Comparison of ENCODE assay signal across 13 mouse cellular contexts in genomic region chr5:118659713-118660112, GRCm38 (mm10).
DNase-seq lines count a peak whose midpoint lies in the region; ATAC-seq lines count a peak whose summit lies in the region.
"Had no signal": no experiment of that assay in that cellular context is flagged by ENCODE, and none has a peak within 500 bp of the region (broad histone marks: within the 10 kb centered on the region; RNA-seq: fewer than 3 reads in every experiment).

No protein-coding gene starts in this region.

- no peak overlapping the region for H3K9ac ChIP-seq in hindbrain, embryonic 14.5 days
- no peak overlapping the region for H3K9ac ChIP-seq in hindbrain, embryonic 16.5 days (ENCODE audit: low read depth, low read length)
- H3K9ac ChIP-seq: liver, embryonic 13.5 days; midbrain, embryonic 13.5 days had no signal

- no peak for ATAC-seq in hindbrain, embryonic 14.5 days (ENCODE audit: low FRiP score)
- no peak for ATAC-seq in hindbrain, embryonic 16.5 days
- ATAC-seq: midbrain, embryonic 13.5 days had no signal

- no peaks in the 10 kb centered on the region for H3K36me3 ChIP-seq in hindbrain, embryonic 14.5 days (replicated peaks; ENCODE audit: control insufficient read depth, insufficient read depth)
- H3K36me3 ChIP-seq in hindbrain, embryonic 16.5 days (ENCODE audit: control insufficient read depth, insufficient read depth, low read length), result no peaks in the 10 kb centered on the region
- H3K36me3 ChIP-seq: midbrain, embryonic 13.5 days had no signal

- no peaks in the 10 kb centered on the region for H3K9me3 ChIP-seq in hindbrain, embryonic 14.5 days (ENCODE audit: control insufficient read depth, low read length)
- no peaks in the 10 kb centered on the region for H3K9me3 ChIP-seq in hindbrain, embryonic 16.5 days (ENCODE audit: control insufficient read depth, low read length)
- H3K9me3 ChIP-seq: liver, embryonic 13.5 days; midbrain, embryonic 13.5 days had no signal

- peak; percentile 95 for DNase-seq in heart, adult 11 months
- no peak for DNase-seq in heart, postnatal 4 days
- DNase-seq in urinary bladder, postnatal 25 days (ENCODE audit: low spot score), result peak; percentile 26
- no peak for DNase-seq in urinary bladder, postnatal 10 days (ENCODE audit: low spot score)
- DNase-seq in heart, adult 8-10 months (ENCODE audit: low spot score), result peak; percentile 47
- peak; percentile 36 for DNase-seq in skeletal muscle tissue, adult 2 months (ENCODE audit: low read depth, low spot score)
- DNase-seq in hindbrain, embryonic 14.5 days (ENCODE audit: low spot score), result no peak
- DNase-seq: liver, embryonic 13.5 days; spleen, adult 18-20 months had no signal

- H3K4me1 ChIP-seq in hindbrain, embryonic 14.5 days (replicated peaks; ENCODE audit: control insufficient read depth, insufficient read depth, low read length), result peaks cover 5% of the 10 kb centered on the region; the same call in 1 of the 2 replicates
- H3K4me1 ChIP-seq in hindbrain, embryonic 16.5 days (ENCODE audit: control insufficient read depth, insufficient read depth, low read depth, low read length), result peaks cover 5% of the 10 kb centered on the region

- H3K27me3 ChIP-seq in hindbrain, embryonic 14.5 days (ENCODE audit: control insufficient read depth, insufficient read depth, low read length), result no peaks in the 10 kb centered on the region
- no peaks in the 10 kb centered on the region for H3K27me3 ChIP-seq in hindbrain, embryonic 16.5 days (replicated peaks; ENCODE audit: control insufficient read depth, insufficient read depth, low read length)
- H3K27me3 ChIP-seq: CH12.LX; liver, embryonic 13.5 days had no signal

- H3K4me2 ChIP-seq in hindbrain, embryonic 14.5 days (replicated peaks), result no peak overlapping the region
- no peak overlapping the region for H3K4me2 ChIP-seq in hindbrain, embryonic 16.5 days (ENCODE audit: low read length)
- H3K4me2 ChIP-seq: liver, embryonic 13.5 days; midbrain, embryonic 13.5 days had no signal

- H3K4me3 ChIP-seq in hindbrain, embryonic 14.5 days (replicated peaks; ENCODE audit: low read length), result no peak overlapping the region
- no peak overlapping the region for H3K4me3 ChIP-seq in hindbrain, embryonic 16.5 days (ENCODE audit: low read length)
- H3K4me3 ChIP-seq: erythroblast, embryonic 14.5 days; liver, embryonic 13.5 days; midbrain, embryonic 13.5 days had no signal

- 86% methylated on average over 2 of the region's 2 CpGs for WGBS in hindbrain, embryonic 14.5 days
- WGBS in hindbrain, embryonic 16.5 days, result 81% methylated on average over 2 of the region's 2 CpGs

- H3K27ac ChIP-seq in hindbrain, embryonic 14.5 days, result no peak overlapping the region
- no peak overlapping the region for H3K27ac ChIP-seq in hindbrain, embryonic 16.5 days (ENCODE audit: low read depth, low read length)
- H3K27ac ChIP-seq: liver, embryonic 13.5 days; midbrain, embryonic 13.5 days had no signal

Comparison
In these comparisons a context has a peak if more than half of its experiments do, and no peak if none do; other contexts are left out.
1. DNase-seq: peak in heart, adult 11 months (single experiment), urinary bladder, postnatal 25 days (single experiment), heart, adult 8-10 months (single experiment) and skeletal muscle tissue, adult 2 months (single experiment); none in heart, postnatal 4 days (single experiment), urinary bladder, postnatal 10 days (single experiment) and hindbrain, embryonic 14.5 days (single experiment).